Mouse (Mus musculus): ENCODE results near the gene Casd1. TPM values are rescaled to one million over a fixed set of nuclear protein-coding genes. Genes with fewer than 3 reads are reported as not detected.

The Casd1 gene
- total and polyA plus RNA-seq, 3 experiments: 13.1 to 38.2 (median 30.4) TPM

GRCm38 (mm10) chr6:4606394-4606793 is 5.8 kb downstream of the Casd1 start:
- H3K4me1 ChIP-seq (ENCODE audit: control insufficient read depth in 1 of 2, insufficient read depth in 2 of 2): peaks cover 3 to 28% of the 10 kb centered on the region in 2 experiments; a peak in 2 of 4 replicates
- in situ Hi-C loops (cut with MboI; ENCODE audit: low pct_ligation_motif_present, low pct_unique_long_range_greater_than_20kb, low sequenced_read_pairs): no loop called here
- DNase-seq (ENCODE audit: extremely low read depth): no peak

GRCm38 (mm10) chr6:4610216-4610896 is 9.7 kb downstream of the Casd1 start:
- H3K27ac ChIP-seq (ENCODE audit: insufficient read depth, low read depth): no peak overlapping the region
- dilution Hi-C loops (cut with MboI; ENCODE audit: extremely low pct_ligation_motif_present, extremely low pct_unique_long_range_greater_than_20kb, low sequenced_read_pairs): no loop called here

More at GRCm38 (mm10) chr6:4606394-4606793, 5.8 kb downstream of the Casd1 start:
- Histone ChIP-seq H3K27me3 (replicated peaks) (no peaks in the 10 kb centered on the region), H3K4me3 (replicated peaks in 1 of 3; ENCODE audit: low read depth in 2 of 3, low read length in 2 of 3, poor library complexity in 1 of 3) (no peak overlapping the region), H3K9ac (ENCODE audit: insufficient read depth, low read depth) (no peak overlapping the region), H3K36me3 (replicated peaks in 1 of 2; ENCODE audit: control insufficient read depth in 1 of 2, insufficient read depth in 1 of 2, low read length in 1 of 2) (peaks cover 8 to 25% of the 10 kb centered on the region in 2 experiments), H3K4me2 (ENCODE audit: insufficient read depth, low read depth, poor library complexity, severe bottlenecking) (no peak overlapping the region), H3K9me3 (replicated peaks; ENCODE audit: low read length) (no peaks in the 10 kb centered on the region), H3K27ac (ENCODE audit: insufficient read depth, low read depth) (no peak overlapping the region), H3K79me2 (replicated peaks; ENCODE audit: control insufficient read depth, extremely low read depth, insufficient read depth, poor library complexity, severe bottlenecking) (no peaks in the 10 kb centered on the region; the same call in 1 of the 2 replicates)
- dilution Hi-C loops (cut with MboI; ENCODE audit: extremely low pct_ligation_motif_present, extremely low pct_unique_long_range_greater_than_20kb, low sequenced_read_pairs): no loop called here
- TF ChIP-seq NRF1 (IDR thresholded peaks at IDR 0.05; ENCODE audit: low read depth, low read length) (no peak), PAX5 (IDR thresholded peaks at IDR 0.05; ENCODE audit: low read length) (no peak), MEF2A (IDR thresholded peaks at IDR 0.05; ENCODE audit: borderline replicate concordance, low read depth, low read length) (no peak), POLR2AphosphoS2 (IDR thresholded peaks at IDR 0.05; ENCODE audit: low read depth, low read length) (no peak), HCFC1 (IDR thresholded peaks at IDR 0.05; ENCODE audit: low read depth, low read length) (no peak), JUND (conservative IDR thresholded peaks at IDR 0.05; ENCODE audit: low read depth, low read length) (no peak), TCF12 (IDR thresholded peaks at IDR 0.05; ENCODE audit: low read depth, low read length) (no peak), USF2 (conservative IDR thresholded peaks at IDR 0.05; ENCODE audit: low read depth, low read length) (no peak), MXI1 (IDR thresholded peaks at IDR 0.05; ENCODE audit: low read depth, low read length) (no peak), IRF4 (IDR thresholded peaks at IDR 0.05; ENCODE audit: low read depth, low read length) (no peak), CHD1 (IDR thresholded peaks at IDR 0.05; ENCODE audit: low read depth, low read length) (no peak), TBP (conservative IDR thresholded peaks at IDR 0.05; ENCODE audit: low read depth, low read length) (no peak), MAX (IDR thresholded peaks at IDR 0.05; ENCODE audit: low read length) (no peak), BHLHE40 (IDR thresholded peaks at IDR 0.05; ENCODE audit: low read depth, low read length) (no peak), CTCF (conservative IDR thresholded peaks at IDR 0.05 in 1 of 2, IDR thresholded peaks at IDR 0.05 in 1 of 2; ENCODE audit: low read depth in 2 of 2, low read length in 2 of 2) (no peak)

More at GRCm38 (mm10) chr6:4610216-4610896, 9.7 kb downstream of the Casd1 start:
- H3K9ac ChIP-seq (ENCODE audit: insufficient read depth, low read depth): no peak overlapping the region
- H3K4me1 ChIP-seq (ENCODE audit: control insufficient read depth in 1 of 2, insufficient read depth in 2 of 2): peaks cover 3 to 10% of the 10 kb centered on the region in 2 experiments; a peak in 2 of 4 replicates
- TF ChIP-seq ZMIZ1 (IDR thresholded peaks at IDR 0.05; ENCODE audit: low read depth, low read length) (no peak), MAZ (IDR thresholded peaks at IDR 0.05; ENCODE audit: low read depth, low read length) (no peak), POLR2A (IDR thresholded peaks at IDR 0.05; ENCODE audit: low read depth, low read length) (no peak), CHD2 (IDR thresholded peaks at IDR 0.05; ENCODE audit: low read length) (no peak), PAX5 (IDR thresholded peaks at IDR 0.05; ENCODE audit: low read length) (no peak), ZKSCAN1 (IDR thresholded peaks at IDR 0.05; ENCODE audit: borderline replicate concordance, low read depth, low read length) (no peak), USF2 (conservative IDR thresholded peaks at IDR 0.05; ENCODE audit: low read depth, low read length) (no peak), MAX (IDR thresholded peaks at IDR 0.05; ENCODE audit: low read length) (no peak), TCF12 (IDR thresholded peaks at IDR 0.05; ENCODE audit: low read depth, low read length) (no peak), NRF1 (IDR thresholded peaks at IDR 0.05; ENCODE audit: low read depth, low read length) (no peak), RAD21 (IDR thresholded peaks at IDR 0.05; ENCODE audit: low read depth, low read length) (no peak), ETS1 (conservative IDR thresholded peaks at IDR 0.05; ENCODE audit: low read depth, low read length) (no peak)
- in situ Hi-C loops (cut with MboI; ENCODE audit: low pct_ligation_motif_present, low pct_unique_long_range_greater_than_20kb, low sequenced_read_pairs): no loop called here
- H3K4me2 ChIP-seq (ENCODE audit: insufficient read depth, low read depth, poor library complexity, severe bottlenecking): no peak overlapping the region
- no peak for DNase-seq (ENCODE audit: extremely low read depth)
- H3K4me3 ChIP-seq (replicated peaks in 1 of 3; ENCODE audit: low read depth in 2 of 3, low read length in 2 of 3, poor library complexity in 1 of 3): no peak overlapping the region
- H3K27me3 ChIP-seq (replicated peaks): no peaks in the 10 kb centered on the region
- H3K36me3 ChIP-seq (replicated peaks in 1 of 2; ENCODE audit: control insufficient read depth in 1 of 2, insufficient read depth in 1 of 2, low read length in 1 of 2): peaks cover 12 to 36% of the 10 kb centered on the region in 2 experiments
- H3K9me3 ChIP-seq (replicated peaks; ENCODE audit: low read length): no peaks in the 10 kb centered on the region
- H3K79me2 ChIP-seq (replicated peaks; ENCODE audit: control insufficient read depth, extremely low read depth, insufficient read depth, poor library complexity, severe bottlenecking): no peaks in the 10 kb centered on the region
